Mouse (Mus musculus) erythroblast, adult 5-6 weeks (primary cell): ENCODE data around the gene Mob2. TPM values are rescaled to one million over a fixed set of nuclear protein-coding genes. Genes with fewer than 3 reads are reported as not detected.

ENCODE experiments used
- ATAC-seq: replicated peaks from 2 replicates; pipeline ENCODE4 v1.8.0; 2016; ENCODE audit warnings: moderate number of reproducible peaks, mild to moderate bottlenecking, moderate TSS enrichment, inconsistent platforms; ENCODE audit not compliant: poor library complexity, low FRiP score, severe bottlenecking
- total RNA-seq, 2 experiments: library from RNA; stranded (forward) in 1 of 2; stranded (reverse) in 1 of 2; fragments of 150-400 nt in 1 of 2; fragments of 200-764, 138-1000 nt in 1 of 2; gene quantifications; 2 replicates each; pipeline versions ENCODE4 v1.2.3 to v1.2.4; 2015 to 2017; ENCODE audit warnings: low replicate concordance in 2 of 2

Mob2 gene
- total RNA-seq, 2 experiments from 2014 or later = 67.1 to 75.1 TPM

DNA sequence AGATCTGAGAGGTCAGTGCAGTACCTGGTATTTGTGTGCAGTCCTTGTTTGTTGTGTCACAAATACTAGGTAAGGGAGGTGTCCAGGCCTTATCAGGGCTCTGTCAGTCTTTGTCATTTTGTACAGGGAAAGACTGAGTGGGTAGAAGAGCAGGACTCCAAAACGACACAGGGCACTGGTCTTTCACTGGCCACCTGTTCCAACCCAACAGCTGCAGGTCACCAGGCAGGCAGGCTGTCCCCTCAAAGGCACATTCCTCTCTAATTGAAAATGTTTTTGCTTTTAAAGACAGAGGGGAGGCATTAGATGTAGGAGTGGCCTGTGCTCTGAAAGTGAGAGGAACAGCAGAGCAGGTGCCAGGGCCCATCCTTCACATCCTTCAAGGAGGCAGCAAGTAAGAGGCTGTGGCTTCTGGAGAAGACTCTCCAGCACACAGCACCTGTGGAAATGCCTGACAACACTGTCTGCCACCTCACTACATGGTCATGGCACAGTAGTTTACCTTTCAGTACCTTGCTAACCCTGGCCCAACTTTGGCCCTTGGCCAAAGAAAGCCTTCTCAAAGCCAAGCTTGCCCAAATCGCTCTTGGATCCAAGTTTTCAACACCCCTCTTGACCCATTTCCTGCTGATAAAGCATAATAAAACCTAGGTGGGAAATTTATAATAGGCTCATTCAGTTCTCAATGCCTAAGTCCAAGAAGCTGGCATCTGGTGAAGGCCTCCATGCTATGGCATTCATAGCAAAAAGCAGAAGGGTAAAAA is 25.6 kb downstream of the Mob2 start:
- ATAC-seq = no peak

DNA sequence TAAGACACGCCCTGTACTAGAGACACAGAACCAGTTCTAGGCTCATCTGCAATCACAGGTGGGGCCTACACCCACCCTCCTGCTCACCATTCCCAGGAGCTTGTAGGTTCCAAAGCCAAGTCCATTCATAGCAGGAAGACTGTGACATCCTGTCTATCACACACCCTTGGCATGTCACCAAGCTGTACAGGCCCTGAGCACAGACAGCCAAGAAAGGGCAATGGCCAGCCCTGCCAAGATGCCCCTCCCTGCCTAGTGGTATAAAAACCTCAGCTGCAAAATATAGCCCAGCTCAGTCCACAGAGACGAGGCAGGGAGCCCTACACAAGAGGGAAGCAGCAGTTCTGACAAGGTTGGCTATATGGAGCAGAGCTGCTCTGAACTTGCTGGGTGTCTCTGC is 26.7 kb downstream of the Mob2 start:
- no peak for ATAC-seq

DNA sequence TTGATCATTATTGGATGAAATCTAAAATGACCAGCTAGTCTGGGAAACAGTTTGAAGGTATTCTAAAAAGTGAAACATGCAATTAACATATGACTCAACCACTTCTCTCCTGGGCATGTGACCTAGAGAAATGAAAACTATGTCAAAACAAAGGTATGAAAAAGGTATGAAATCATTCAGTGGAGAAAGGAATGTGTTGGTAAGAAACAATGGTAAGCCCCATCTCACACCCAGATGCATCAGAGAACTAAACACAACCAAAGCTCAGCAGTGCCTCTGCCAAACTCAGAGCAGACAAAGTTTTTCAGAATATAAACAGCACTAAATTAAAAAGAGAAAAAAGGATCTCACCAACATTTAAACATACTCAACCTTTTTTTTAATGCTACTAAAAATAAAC is 30.8 kb downstream of the Mob2 start:
- ATAC-seq = no peak

GRCm38 (mm10) chr7:142025926-142026325 is 34.9 kb downstream of the Mob2 start:
- ATAC-seq = peak; percentile 85

GRCm38 (mm10) chr7:142025196-142025595 is 35.7 kb downstream of the Mob2 start:
- ATAC-seq = no peak

GRCm38 (mm10) chr7:142020827-142021226 is 40.0 kb downstream of the Mob2 start:
- no peak for ATAC-seq

DNA sequence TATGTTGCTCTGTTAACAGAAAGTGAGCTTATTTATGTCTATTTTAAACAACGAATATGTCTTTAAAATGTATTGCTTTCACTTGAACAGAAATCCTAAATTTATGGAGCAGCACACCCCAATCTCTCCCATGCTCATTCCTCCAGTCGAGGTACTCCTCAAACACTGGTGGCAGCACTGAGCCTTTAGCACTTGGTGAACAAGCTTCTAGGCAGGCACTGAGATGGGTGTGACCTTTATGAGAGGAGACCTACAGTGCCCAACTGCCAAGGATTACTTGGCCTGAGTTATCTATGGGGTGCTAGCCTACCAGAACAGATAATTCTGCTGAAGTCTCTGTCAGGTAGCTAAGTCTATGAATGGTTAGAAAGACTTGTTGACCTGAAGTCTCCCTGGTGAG is 41.2 kb downstream of the Mob2 start:
- peak; percentile 65 for ATAC-seq

GRCm38 (mm10) chr7:142016562-142016961 is 44.3 kb downstream of the Mob2 start:
- ATAC-seq = peak; percentile 60

DNA sequence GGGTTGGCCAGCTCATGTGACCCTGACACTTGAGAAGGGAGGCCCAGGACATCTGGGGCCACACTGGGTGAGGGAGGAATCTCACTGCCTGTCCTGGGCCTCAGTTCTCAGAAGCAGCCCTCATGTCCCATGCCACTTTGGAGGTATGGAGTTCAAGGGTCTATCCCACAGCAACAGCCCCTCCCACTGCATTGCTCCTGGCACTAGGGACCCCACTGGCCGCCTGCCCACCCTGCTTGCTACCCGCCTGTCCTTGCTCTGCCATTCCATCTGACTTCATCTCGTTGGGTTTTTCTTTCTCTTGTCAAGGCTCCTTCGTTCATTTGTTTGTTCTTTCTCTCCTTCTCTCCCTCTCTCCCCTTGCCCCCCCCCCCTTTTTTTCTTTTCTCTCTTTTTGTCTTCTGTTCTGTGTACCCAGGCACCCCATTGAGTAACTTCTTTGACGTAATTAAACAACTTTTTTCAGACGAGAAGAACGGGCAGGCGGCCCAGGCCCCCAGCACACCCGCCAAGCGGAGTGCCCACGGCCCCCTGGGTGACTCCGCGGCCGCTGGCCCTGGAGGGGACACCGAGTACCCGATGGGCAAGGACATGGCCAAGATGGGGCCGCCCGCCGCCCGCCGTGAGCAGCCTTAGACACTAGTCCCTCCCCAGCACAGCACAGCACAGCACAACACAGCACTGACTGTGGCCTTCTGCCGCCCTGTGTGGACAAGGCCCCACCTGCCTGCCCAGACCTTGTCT is 59.1 kb downstream of the Mob2 start:
- no peak for ATAC-seq

GRCm38 (mm10) chr7:142000661-142001060 is 60.2 kb downstream of the Mob2 start:
- ATAC-seq = no peak

- ATAC-seq = no peak
Observed at GRCm38 (mm10) chr7:141994121-141994520, 66.7 kb downstream of the Mob2 start.

DNA sequence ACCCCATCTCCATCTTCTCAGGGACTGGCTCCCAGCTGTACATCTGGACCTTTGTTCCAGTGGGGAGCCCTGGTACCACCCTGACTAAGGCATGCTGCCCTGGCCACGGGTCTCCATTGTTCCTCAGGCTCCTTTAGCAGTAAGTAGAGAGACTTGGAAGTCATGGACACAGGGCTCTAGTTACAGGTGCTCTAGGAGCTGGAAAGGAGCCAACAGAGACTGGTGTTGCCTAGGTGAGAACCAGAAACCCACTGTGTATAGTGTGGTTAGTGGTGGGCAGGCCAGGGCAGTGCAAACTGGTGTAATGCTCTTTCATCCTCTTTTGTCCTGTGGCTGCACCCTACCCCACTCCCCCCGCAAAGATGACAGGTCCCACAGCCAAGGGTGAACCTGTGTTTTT is 69.7 kb downstream of the Mob2 start:
- ATAC-seq = no peak

GRCm38 (mm10) chr7:141988314-141988806 is 72.5 kb downstream of the Mob2 start:
- no peak for ATAC-seq

- ATAC-seq = no peak
Observed at GRCm38 (mm10) chr7:141981237-141981636, 79.6 kb downstream of the Mob2 start.

- ATAC-seq = no peak
Observed at GRCm38 (mm10) chr7:141979247-141979646, 81.6 kb downstream of the Mob2 start.

DNA sequence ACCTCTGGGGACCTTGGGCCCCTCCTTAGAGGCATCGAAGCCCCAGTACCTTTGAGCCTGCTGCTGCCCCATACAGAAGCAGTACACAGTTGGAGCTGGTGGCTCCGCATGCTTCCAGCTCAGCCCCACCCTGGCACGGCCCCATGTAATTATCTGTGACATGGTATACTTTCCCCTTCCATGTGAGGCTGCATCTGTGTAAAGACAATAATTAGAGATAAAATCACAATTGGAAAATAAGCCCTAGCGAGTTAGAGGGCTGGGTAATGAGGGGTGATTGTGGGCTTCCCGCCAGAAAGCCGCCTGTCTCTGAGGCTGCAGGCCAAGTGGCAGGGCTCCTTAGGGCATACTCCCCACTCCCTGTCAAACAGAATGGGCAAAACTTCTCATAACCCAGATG is 82.9 kb downstream of the Mob2 start:
- no peak for ATAC-seq

DNA sequence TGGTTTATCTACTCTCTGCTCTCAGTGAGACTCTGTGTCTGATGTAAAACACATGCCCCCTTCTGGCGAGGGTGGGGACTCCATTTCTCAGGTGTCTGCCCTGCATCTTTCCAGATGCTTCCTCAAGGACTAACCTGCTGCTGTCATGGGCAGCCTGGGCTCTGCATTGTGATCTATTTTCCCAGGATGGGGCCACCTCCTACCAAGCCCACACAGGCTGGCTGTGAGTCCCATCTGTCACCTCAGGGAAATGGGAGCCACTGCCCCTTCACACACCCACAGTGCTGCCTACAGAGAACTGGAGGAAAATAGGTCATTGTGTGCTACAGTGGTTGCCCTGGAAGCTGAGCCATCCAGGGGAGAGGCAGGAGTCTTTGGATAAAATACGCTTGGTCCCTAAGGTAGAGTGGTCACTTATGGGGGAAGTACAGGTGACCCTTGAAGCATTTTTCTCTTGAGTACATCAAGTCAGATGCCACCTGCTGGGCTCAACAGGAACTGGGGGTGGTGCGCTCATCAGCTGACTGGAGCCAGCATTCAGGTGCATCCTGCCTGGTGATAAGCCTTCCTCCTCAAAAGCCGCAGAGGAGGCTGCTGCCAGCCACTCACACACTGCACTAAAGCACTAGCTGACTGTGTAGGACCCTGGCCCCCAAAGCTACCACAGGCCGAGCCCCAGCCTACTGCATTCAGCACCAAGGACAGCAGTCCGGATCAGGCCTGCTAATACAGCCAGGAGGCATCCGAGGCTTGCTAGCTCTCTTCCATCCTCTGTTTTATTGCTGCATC is 87.8 kb downstream of the Mob2 start:
- ATAC-seq = no peak

DNA sequence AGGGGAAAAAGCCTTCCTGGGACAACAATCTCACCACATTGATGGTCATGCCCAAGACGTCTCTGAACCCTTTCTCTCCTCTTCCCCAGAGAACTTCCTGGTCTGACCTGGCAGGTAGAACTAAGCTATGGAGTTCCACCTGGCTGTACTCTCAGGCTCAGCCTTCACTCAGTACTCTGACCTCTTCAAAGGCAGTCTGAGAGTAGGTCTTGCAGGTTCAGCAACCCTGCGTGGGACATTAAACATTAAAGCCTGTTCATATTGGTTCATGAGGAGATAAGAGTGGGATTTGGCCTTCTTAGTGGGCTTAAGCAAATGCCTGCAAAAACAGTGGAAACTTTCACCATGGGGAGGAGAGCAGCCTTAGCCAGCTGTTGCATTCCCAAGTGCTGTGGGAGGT is 94.6 kb downstream of the Mob2 start:
- no peak for ATAC-seq

DNA sequence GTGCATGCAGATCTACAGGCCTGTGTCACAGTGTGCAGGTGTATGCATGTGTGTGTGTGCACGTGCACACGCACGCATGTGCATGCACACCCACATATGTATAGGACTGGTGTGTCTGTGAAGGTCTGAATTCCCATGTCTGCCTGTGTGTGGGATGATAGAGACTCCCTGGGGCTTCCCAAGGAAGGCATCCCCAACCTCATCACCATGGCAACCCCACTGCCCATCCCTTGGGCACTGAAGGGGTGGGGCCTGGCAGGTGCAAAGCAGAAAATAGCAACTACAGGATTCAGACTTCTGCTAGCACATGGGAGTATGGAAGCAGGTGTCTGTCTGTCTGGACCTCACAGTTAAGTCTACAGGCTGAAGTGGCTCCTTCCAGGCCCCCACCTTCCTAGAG is 98.3 kb downstream of the Mob2 start:
- no peak for ATAC-seq

- no peak for ATAC-seq
Observed at GRCm38 (mm10) chr7:141961491-141961890, 99.4 kb downstream of the Mob2 start.
